Mouse (Mus musculus) liver, embryonic 13.5 days (tissue): ENCODE measurements around the gene Cdc20b. TPM values are rescaled to one million over a fixed set of nuclear protein-coding genes. Genes with fewer than 3 reads are reported as not detected.

Experiments
- ATAC-seq: fragments of 200-750 bp; cut with Nextera tagmentation; 2 replicates; pipeline ENCODE4 v1.8.0; 2017; ENCODE audit warnings: low read depth, mild to moderate bottlenecking, moderate number of reproducible peaks, moderate library complexity
- DNase-seq: peaks from one replicate; pipeline ENCODE4 v3.0.0; 2022
- H3K27ac ChIP-seq: fragments of 300-500 bp; sonication (generic); 2 replicates; pipeline ENCODE4 v1.5.1; 2015; ENCODE audit warnings: moderate library complexity, mild to moderate bottlenecking, inconsistent platforms
- H3K27me3 ChIP-seq: fragments of 300-500 bp; sonication (generic); 2 replicates; pipeline ENCODE4 v1.6.1; 2015; ENCODE audit warnings: mild to moderate bottlenecking, inconsistent platforms
- H3K36me3 ChIP-seq: fragments of 300-500 bp; sonication (generic); 2 replicates; pipeline ENCODE4 v1.6.1; 2015; ENCODE audit warnings: mild to moderate bottlenecking, inconsistent platforms
- H3K4me1 ChIP-seq: fragments of 300-500 bp; sonication (generic); replicated peaks from 2 replicates; pipeline ENCODE4 v1.6.1; 2015; ENCODE audit warnings: inconsistent platforms
- H3K4me2 ChIP-seq: fragments of 300-500 bp; sonication (generic); 2 replicates; pipeline ENCODE4 v1.6.1; 2015; ENCODE audit warnings: inconsistent platforms, mild to moderate bottlenecking, moderate library complexity
- H3K4me3 ChIP-seq: fragments of 300-500 bp; sonication (generic); replicated peaks from 2 replicates; pipeline ENCODE4 v1.5.1; 2015; ENCODE audit warnings: mild to moderate bottlenecking, inconsistent platforms
- H3K9ac ChIP-seq: fragments of 300-500 bp; sonication (generic); 2 replicates; pipeline ENCODE4 v1.6.1; 2015; ENCODE audit warnings: mild to moderate bottlenecking, inconsistent platforms
- H3K9me3 ChIP-seq: fragments of 300-500 bp; sonication (generic); replicated peaks from 2 replicates; pipeline ENCODE4 v1.6.1; 2016; ENCODE audit warnings: inconsistent platforms
- WGBS: fragments of 180-500 bp; shearing (Covaris S2); methylation state at CpG from one replicate; pipeline ENCODE4 v1.1.7; 2015; ENCODE audit not compliant: insufficient replicate concordance; 5-methylcytosine and 5-hydroxymethylcytosine counted together
- polyA plus RNA-seq: library from polyadenylated mRNA; unstranded; fragments of >200 nt; fragmentation: Nextera tagmentation; extraction: Ambion mirVana; gene quantifications from 2 replicates; pipeline ENCODE4 v1.2.1, GENCODE M21; 2015

Cdc20b gene
- not detected in 2 replicates for polyA plus RNA-seq

DNA sequence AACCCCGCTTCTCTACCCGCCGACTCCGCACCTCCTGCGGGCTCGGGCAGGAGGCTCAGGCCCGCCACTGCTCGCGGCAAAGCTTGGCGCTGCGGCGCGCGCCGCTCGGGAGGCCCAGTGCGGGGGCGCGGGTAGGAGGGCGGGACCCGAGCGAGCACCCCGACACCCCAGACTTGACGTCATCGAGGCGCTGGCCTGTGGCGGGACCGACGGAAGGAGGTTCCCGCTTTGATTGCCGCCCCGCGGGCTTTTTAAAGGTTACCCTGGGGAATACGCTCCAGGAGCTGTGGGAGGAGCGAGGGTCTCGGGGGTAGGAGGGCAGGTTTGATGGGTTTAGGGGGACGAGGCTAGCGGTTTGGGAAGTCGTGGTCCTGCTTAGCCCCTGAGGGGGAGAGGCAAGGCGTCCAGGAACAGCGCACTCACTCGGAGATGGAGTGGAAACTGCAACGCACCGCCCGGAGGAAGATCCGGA lies at the start of gene Cdc20b:
Cdc20b (plus strand) TSS at position 162 of the 472 bp plus-strand sequence.
- Histone ChIP-seq H3K27me3 (peaks cover 73% of the 10 kb centered on the region), H3K4me1 (peaks cover 19% of the 10 kb centered on the region), H3K36me3 (no peaks in the 10 kb centered on the region), H3K4me2 (peak within 1 kb of the TSS; percentile 86), H3K9ac (peak within 1 kb of the TSS; percentile 57), H3K4me3 (peak within 1 kb of the TSS; percentile 62), H3K9me3 (no peaks in the 10 kb centered on the region), H3K27ac (no peak within 1 kb of the TSS)
- WGBS, result under 1% methylated on average over 46 of the region's 46 CpGs
- DNase-seq (peak; percentile 33), ATAC-seq (peak; percentile 79)

DNA sequence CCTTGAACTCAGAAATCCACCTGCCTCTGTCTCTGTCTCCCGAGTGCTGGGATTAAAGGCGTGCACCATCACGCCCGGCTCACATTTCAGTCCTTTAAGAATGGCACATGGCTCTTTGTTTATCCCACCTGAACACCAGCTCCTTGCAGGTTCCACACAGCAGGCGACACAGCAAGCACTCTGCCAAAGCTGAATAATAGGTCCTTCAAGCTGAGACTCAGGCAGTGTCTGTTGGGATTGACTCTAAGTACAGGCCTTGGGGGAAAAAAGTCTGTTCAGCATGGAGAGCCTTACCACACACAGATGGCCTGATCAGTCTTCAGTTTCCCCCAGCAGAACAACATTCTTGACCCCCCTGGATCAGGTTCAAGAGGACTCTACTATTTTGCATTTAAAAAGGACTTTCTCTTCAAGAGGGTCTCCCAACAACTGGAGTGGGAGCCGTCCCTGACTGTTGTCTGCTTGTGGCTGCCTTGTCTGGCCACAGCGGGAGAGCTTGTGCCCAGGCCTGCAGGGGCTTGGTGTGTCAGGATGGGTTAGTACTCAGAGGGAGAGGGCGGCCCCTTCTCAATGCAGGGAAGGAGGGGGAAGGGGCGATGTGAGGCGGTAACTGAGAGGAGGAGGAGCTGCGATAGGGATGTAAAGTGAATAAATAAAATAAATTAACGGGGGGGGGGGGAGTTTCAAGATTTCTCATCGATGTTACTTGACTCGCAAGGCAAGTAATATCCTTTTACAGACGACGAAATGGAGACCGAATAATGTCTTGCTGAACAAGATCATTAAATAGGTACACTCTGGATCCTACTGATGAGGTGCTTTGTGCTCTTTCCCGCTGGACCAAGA lies 49.1 kb upstream of the Cdc20b start:
- Histone ChIP-seq H3K27ac (no peak overlapping the region), H3K9ac (no peak overlapping the region), H3K4me3 (no peak overlapping the region), H3K4me2 (no peak overlapping the region), H3K4me1 (peaks cover 16% of the 10 kb centered on the region), H3K9me3 (no peaks in the 10 kb centered on the region), H3K27me3 (peaks cover 86% of the 10 kb centered on the region), H3K36me3 (no peaks in the 10 kb centered on the region)
- 11% methylated on average over 18 of the region's 18 CpGs for WGBS
- ATAC-seq, result no peak
- no peak for DNase-seq

- H3K27ac ChIP-seq, result no peak overlapping the region
- H3K4me3 ChIP-seq, result peak overlapping the region; percentile 53; the same call in 1 of the 2 replicates
- peaks cover 88% of the 10 kb centered on the region for H3K27me3 ChIP-seq
- H3K9me3 ChIP-seq, result no peaks in the 10 kb centered on the region
- peaks cover 16% of the 10 kb centered on the region for H3K4me1 ChIP-seq
- 2% methylated on average over 17 of the region's 17 CpGs for WGBS
- H3K4me2 ChIP-seq, result 0 out of 2 replicates have a peak overlapping the region, but pooled peaks have one; percentile 75
- ATAC-seq (no peak), DNase-seq (no peak)
- H3K36me3 ChIP-seq, result no peaks in the 10 kb centered on the region
- no peak overlapping the region for H3K9ac ChIP-seq
These were observed 48.4 kb upstream of the Cdc20b start for GRCm38 (mm10) chr13:112986451-112986950.

DNA sequence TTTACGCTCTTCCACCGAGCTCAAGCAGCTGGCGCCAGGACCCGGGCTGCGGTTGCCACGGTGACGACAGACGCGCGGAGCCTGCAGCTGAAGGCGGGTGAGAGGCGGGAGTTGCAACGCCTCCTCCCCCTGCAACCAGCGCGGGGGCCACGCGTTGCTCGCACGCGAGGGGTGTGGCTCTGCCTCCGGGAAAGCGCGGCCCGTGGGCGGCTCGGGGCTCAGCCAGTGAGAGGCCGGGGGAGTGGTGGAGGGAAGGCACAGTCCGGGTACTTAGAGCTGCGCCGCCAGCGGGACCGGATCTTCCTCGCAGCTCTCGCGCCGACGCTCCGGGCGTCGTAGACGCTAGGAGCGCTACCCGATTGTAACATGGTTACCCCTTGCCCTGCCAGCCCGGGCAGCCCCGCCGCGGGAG lies 47.4 kb upstream of the Cdc20b start, which contains the start of gene Ccno:
Ccno (plus strand) TSS at position 271 of the 412 bp plus-strand sequence.
- DNase-seq, result peak; percentile 57
- Histone ChIP-seq H3K9ac (no peak within 1 kb of the TSS), H3K27me3 (peaks cover 86% of the 10 kb centered on the region), H3K9me3 (no peaks in the 10 kb centered on the region), H3K27ac (no peak within 1 kb of the TSS), H3K4me3 (peak within 1 kb of the TSS; percentile 53), H3K4me2 (peak within 1 kb of the TSS; percentile 75), H3K36me3 (no peaks in the 10 kb centered on the region), H3K4me1 (peaks cover 16% of the 10 kb centered on the region)
- peak; percentile 91 for ATAC-seq
- under 1% methylated on average over 47 of the region's 47 CpGs for WGBS

DNA sequence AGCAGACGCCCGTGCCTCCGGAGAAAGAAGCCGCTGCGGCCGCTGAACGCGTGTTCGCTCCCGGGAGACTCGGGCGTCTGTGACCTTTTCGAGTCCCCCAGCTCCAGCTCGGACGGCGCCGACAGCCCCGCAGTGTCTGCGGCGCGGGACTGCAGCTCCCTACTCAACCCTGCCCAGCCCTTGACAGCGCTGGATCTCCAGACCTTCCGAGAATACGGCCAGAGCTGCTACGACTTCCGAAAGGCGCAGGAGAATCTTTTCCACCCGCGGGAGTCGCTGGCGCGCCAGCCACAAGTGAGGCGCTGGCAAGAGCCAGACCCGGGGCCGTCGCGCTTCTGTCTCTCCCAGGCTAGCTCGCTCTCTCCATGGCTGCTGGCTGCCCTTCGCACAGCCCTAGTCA lies 46.9 kb upstream of the Cdc20b start:
- Histone ChIP-seq H3K27me3 (peaks cover 91% of the 10 kb centered on the region), H3K4me2 (peak overlapping the region; percentile 75), H3K4me3 (peak overlapping the region; percentile 53), H3K27ac (no peak overlapping the region), H3K4me1 (peaks cover 16% of the 10 kb centered on the region), H3K9ac (no peak overlapping the region), H3K9me3 (no peaks in the 10 kb centered on the region), H3K36me3 (no peaks in the 10 kb centered on the region)
- no peak; the same call in 1 of the 2 replicates for ATAC-seq
- under 1% methylated on average over 39 of the region's 39 CpGs for WGBS
- DNase-seq, result no peak

GRCm38 (mm10) chr13:112988866-112989265 lies 46.0 kb upstream of the Cdc20b start:
- no peak for DNase-seq

DNA sequence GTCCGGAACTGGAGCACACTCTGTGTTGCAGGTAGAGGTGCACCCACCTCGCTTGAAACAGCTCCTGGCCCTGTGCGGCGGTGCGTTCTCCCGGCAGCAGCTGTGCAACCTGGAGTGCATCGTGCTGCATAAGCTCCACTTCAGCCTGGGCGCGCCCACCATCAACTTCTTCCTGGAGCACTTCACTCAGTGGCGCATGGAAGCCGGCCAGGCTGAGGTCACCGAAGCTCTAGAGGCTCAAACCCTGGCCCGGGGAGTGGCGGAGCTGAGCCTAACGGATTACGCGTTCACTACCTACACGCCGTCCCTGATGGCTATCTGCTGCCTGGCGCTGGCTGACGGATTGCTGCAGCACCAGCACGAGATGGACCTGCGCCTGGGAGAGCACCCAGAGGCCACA lies 45.4 kb upstream of the Cdc20b start:
- Histone ChIP-seq H3K4me2 (0 out of 2 replicates have a peak overlapping the region, but pooled peaks have one; percentile 14), H3K36me3 (no peaks in the 10 kb centered on the region), H3K9ac (no peak overlapping the region), H3K4me1 (peaks cover 25% of the 10 kb centered on the region), H3K27me3 (peaks cover 92% of the 10 kb centered on the region), H3K27ac (no peak overlapping the region), H3K4me3 (peak overlapping the region; percentile 6; the same call in 1 of the 2 replicates), H3K9me3 (no peaks in the 10 kb centered on the region)
- ATAC-seq (no peak), DNase-seq (no peak)
- 3% methylated on average over 23 of the region's 23 CpGs for WGBS

More at GRCm38 (mm10) chr13:112988866-112989265, 46.0 kb upstream of the Cdc20b start:
- H3K36me3 ChIP-seq, result no peaks in the 10 kb centered on the region
- no peak for ATAC-seq
- WGBS, result 2% methylated on average over 19 of the region's 19 CpGs
- H3K27ac ChIP-seq, result no peak overlapping the region
- H3K9ac ChIP-seq, result no peak overlapping the region
- H3K4me3 ChIP-seq, result peak overlapping the region; percentile 53
- peaks cover 91% of the 10 kb centered on the region for H3K27me3 ChIP-seq
- H3K4me2 ChIP-seq, result peak overlapping the region; percentile 75
- H3K4me1 ChIP-seq, result peaks cover 21% of the 10 kb centered on the region
- H3K9me3 ChIP-seq, result no peaks in the 10 kb centered on the region

- H3K4me3 ChIP-seq, result no peak overlapping the region
- H3K4me2 ChIP-seq, result no peak overlapping the region
These were observed 44.6 kb upstream of the Cdc20b start for GRCm38 (mm10) chr13:112990346-112990745.

GRCm38 (mm10) chr13:112993531-112994152 lies 41.3 kb upstream of the Cdc20b start, which contains the start of gene Mcidas:
Mcidas (plus strand) TSS chr13:112993845.
- no peaks in the 10 kb centered on the region for H3K36me3 ChIP-seq
- H3K4me2 ChIP-seq, result peak within 1 kb of the TSS; percentile 59
- WGBS, result 2% methylated on average over 63 of the region's 63 CpGs
- H3K27ac ChIP-seq, result no peak within 1 kb of the TSS
- H3K9me3 ChIP-seq, result no peaks in the 10 kb centered on the region
- peaks cover 17% of the 10 kb centered on the region for H3K4me1 ChIP-seq
- H3K4me3 ChIP-seq, result peak within 1 kb of the TSS; percentile 44
- H3K27me3 ChIP-seq, result peaks cover 96% of the 10 kb centered on the region
- no peak for DNase-seq
- ATAC-seq, result no peak
- no peak within 1 kb of the TSS for H3K9ac ChIP-seq

More at GRCm38 (mm10) chr13:112990346-112990745, 44.6 kb upstream of the Cdc20b start:
- no peak for DNase-seq
- WGBS, result 7% methylated on average over 4 of the region's 4 CpGs
- Histone ChIP-seq H3K9ac (no peak overlapping the region), H3K27me3 (peaks cover 96% of the 10 kb centered on the region), H3K36me3 (no peaks in the 10 kb centered on the region), H3K4me1 (peaks cover 25% of the 10 kb centered on the region), H3K9me3 (no peaks in the 10 kb centered on the region), H3K27ac (no peak overlapping the region)
- ATAC-seq, result no peak

GRCm38 (mm10) chr13:112994191-112994590 lies 40.7 kb upstream of the Cdc20b start:
- Histone ChIP-seq H3K4me1 (peaks cover 16% of the 10 kb centered on the region), H3K27me3 (peaks cover 96% of the 10 kb centered on the region), H3K36me3 (no peaks in the 10 kb centered on the region), H3K9me3 (no peaks in the 10 kb centered on the region), H3K9ac (no peak overlapping the region), H3K4me3 (peak overlapping the region; percentile 44), H3K4me2 (peak overlapping the region; percentile 59), H3K27ac (no peak overlapping the region)
- under 1% methylated on average over 25 of the region's 25 CpGs for WGBS
- DNase-seq (no peak), ATAC-seq (peak; percentile 40; the same call in 1 of the 2 replicates)

DNA sequence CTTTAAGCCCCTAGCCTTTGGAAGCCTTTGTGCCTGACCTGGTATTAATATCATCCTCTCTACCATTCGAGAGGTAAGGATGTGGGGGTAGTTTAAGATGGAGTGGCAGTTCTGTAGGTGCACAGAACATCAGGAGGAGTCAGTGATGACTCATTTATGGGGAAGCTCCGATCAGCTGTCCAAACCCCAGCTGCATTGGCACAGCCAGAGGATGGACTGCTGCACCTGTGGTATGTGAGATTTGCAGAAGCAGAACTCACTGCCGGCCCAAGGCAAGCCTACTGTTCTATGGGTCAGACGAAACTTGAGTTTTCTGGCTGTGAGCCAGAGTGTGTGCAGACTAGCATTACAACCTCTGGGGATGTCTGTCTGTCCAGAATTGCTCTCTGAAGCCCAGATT lies 38.5 kb upstream of the Cdc20b start:
- 43% methylated on average over 4 of the region's 4 CpGs for WGBS
- Histone ChIP-seq H3K9ac (no peak overlapping the region), H3K36me3 (no peaks in the 10 kb centered on the region), H3K4me2 (no peak overlapping the region), H3K4me3 (no peak overlapping the region), H3K27me3 (peaks cover 90% of the 10 kb centered on the region), H3K9me3 (no peaks in the 10 kb centered on the region), H3K4me1 (peaks cover 16% of the 10 kb centered on the region), H3K27ac (no peak overlapping the region)
- no peak for ATAC-seq
- DNase-seq, result no peak
